Mouse (Mus musculus) kidney, embryonic 16.5 days (tissue): Measurements from ENCODE around the gene Htr2c. TPM values are rescaled to one million over a fixed set of nuclear protein-coding genes. Genes with fewer than 3 reads are reported as not detected.

Experiments used
- ATAC-seq: fragments of 200-750 bp; cut with Nextera tagmentation; 2 replicates; pipeline ENCODE4 v1.8.0; 2017; ENCODE audit warnings: moderate TSS enrichment; ENCODE audit not compliant: low FRiP score, low TSS enrichment
- H3K27ac ChIP-seq: fragments of 300-500 bp; sonication (generic); 2 replicates; pipeline ENCODE4 v1.5.1; 2014; ENCODE audit warnings: low read length
- H3K27me3 ChIP-seq: fragments of 300-500 bp; sonication (generic); 2 replicates; pipeline ENCODE4 v1.6.1; 2014; ENCODE audit warnings: low read length, control low read depth, mixed read lengths; ENCODE audit not compliant: insufficient read depth
- H3K36me3 ChIP-seq: fragments of 300-500 bp; sonication (generic); 2 replicates; pipeline ENCODE4 v1.6.1; 2014; ENCODE audit warnings: low read length, control low read depth, mixed read lengths; ENCODE audit not compliant: insufficient read depth
- H3K4me1 ChIP-seq: fragments of 300-500 bp; sonication (generic); 2 replicates; pipeline ENCODE4 v1.6.1; 2014; ENCODE audit warnings: low read length, control low read depth, mixed read lengths; ENCODE audit not compliant: insufficient read depth
- H3K4me2 ChIP-seq: fragments of 300-500 bp; sonication (generic); replicated peaks from 2 replicates; pipeline ENCODE4 v1.6.1; 2014; ENCODE audit warnings: low read depth, low read length
- H3K4me3 ChIP-seq: fragments of 300-500 bp; sonication (generic); 2 replicates; pipeline ENCODE4 v1.5.1; 2014; ENCODE audit warnings: mild to moderate bottlenecking, low read length
- H3K9ac ChIP-seq: fragments of 300-500 bp; sonication (generic); replicated peaks from 2 replicates; pipeline ENCODE4 v1.6.1; 2014; ENCODE audit warnings: low read length
- H3K9me3 ChIP-seq: fragments of 300-500 bp; sonication (generic); 2 replicates; pipeline ENCODE4 v1.6.1; 2016; ENCODE audit warnings: low read length, control low read depth
- WGBS: fragments of 180-500 bp; shearing (Covaris S2); extraction: QIAGEN DNeasy Blood & Tissue Kit; methylation state at CpG from one replicate; pipeline ENCODE4 v1.1.7; 2014; 5-methylcytosine and 5-hydroxymethylcytosine counted together
- polyA plus RNA-seq: library from polyadenylated mRNA; unstranded; fragments of >200 nt; fragmentation: Nextera tagmentation; extraction: Ambion mirVana; gene quantifications from 2 replicates; pipeline ENCODE4 v1.2.1, GENCODE M21; 2015

Gene Htr2c
- polyA plus RNA-seq: not detected in 2 replicates

- peaks cover 47% of the 10 kb centered on the region for H3K27me3 ChIP-seq
- H3K9ac ChIP-seq: no peak within 1 kb of the TSS
- ATAC-seq: 0 out of 2 replicates have a peak, but pooled peaks have one; percentile 39
- peak within 1 kb of the TSS; percentile 51 for H3K4me2 ChIP-seq
- no peaks in the 10 kb centered on the region for H3K9me3 ChIP-seq
- 31% methylated on average over 27 of the region's 27 CpGs for WGBS
- H3K4me1 ChIP-seq: no peaks in the 10 kb centered on the region
- no peak within 1 kb of the TSS for H3K27ac ChIP-seq
- peak within 1 kb of the TSS; percentile 32 for H3K4me3 ChIP-seq
- no peaks in the 10 kb centered on the region for H3K36me3 ChIP-seq
Measured at GRCm38 (mm10) chrX:146962258-146962913, at the start of gene Htr2c. Gene Htr2c (plus strand): TSS chrX:146962513.

DNA sequence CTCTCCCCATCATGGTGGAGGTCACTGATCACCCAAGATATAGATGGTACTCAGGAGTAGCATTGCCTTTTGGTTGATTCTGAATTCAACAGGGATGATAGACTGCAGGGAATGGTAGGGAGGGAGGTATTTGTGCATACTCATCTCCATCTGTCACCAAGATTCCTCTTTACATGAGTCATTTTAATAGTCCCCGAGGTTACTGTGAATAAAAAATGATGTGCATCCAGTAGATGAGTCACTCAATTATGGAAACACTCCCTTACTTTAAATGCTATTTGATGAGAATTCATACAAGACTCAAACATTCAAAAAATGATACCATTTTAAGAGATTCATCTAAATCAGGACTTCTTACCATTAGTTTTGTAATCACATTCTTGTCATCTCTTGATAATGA is 34.1 kb upstream of the Htr2c start:
- Histone ChIP-seq H3K4me1 (no peaks in the 10 kb centered on the region), H3K27me3 (no peaks in the 10 kb centered on the region), H3K9ac (no peak overlapping the region), H3K36me3 (no peaks in the 10 kb centered on the region), H3K4me2 (no peak overlapping the region), H3K27ac (no peak overlapping the region), H3K9me3 (no peaks in the 10 kb centered on the region), H3K4me3 (no peak overlapping the region)
- ATAC-seq: no peak
- 67% methylated on average over 1 of the region's 1 CpGs for WGBS

- Histone ChIP-seq H3K9me3 (no peaks in the 10 kb centered on the region), H3K27ac (no peak overlapping the region), H3K4me2 (no peak overlapping the region), H3K27me3 (no peaks in the 10 kb centered on the region), H3K36me3 (no peaks in the 10 kb centered on the region), H3K4me3 (no peak overlapping the region), H3K4me1 (no peaks in the 10 kb centered on the region), H3K9ac (no peak overlapping the region)
- ATAC-seq: no peak
Measured at GRCm38 (mm10) chrX:146936332-146936731, 26.0 kb upstream of the Htr2c start.

GRCm38 (mm10) chrX:146946216-146946886 is 16.0 kb upstream of the Htr2c start:
- no peak overlapping the region for H3K9ac ChIP-seq
- H3K27ac ChIP-seq: no peak overlapping the region
- 67% methylated on average over 2 of the region's 2 CpGs for WGBS
- no peak for ATAC-seq
- H3K4me2 ChIP-seq: no peak overlapping the region
- H3K27me3 ChIP-seq: no peaks in the 10 kb centered on the region
- no peaks in the 10 kb centered on the region for H3K9me3 ChIP-seq
- no peaks in the 10 kb centered on the region for H3K36me3 ChIP-seq
- H3K4me1 ChIP-seq: no peaks in the 10 kb centered on the region
- no peak overlapping the region for H3K4me3 ChIP-seq

GRCm38 (mm10) chrX:146946996-146947395 is 15.3 kb upstream of the Htr2c start:
- Histone ChIP-seq H3K27me3 (no peaks in the 10 kb centered on the region), H3K4me2 (no peak overlapping the region), H3K9ac (no peak overlapping the region), H3K36me3 (no peaks in the 10 kb centered on the region), H3K9me3 (no peaks in the 10 kb centered on the region), H3K27ac (no peak overlapping the region), H3K4me1 (no peaks in the 10 kb centered on the region), H3K4me3 (no peak overlapping the region)
- no peak for ATAC-seq

DNA sequence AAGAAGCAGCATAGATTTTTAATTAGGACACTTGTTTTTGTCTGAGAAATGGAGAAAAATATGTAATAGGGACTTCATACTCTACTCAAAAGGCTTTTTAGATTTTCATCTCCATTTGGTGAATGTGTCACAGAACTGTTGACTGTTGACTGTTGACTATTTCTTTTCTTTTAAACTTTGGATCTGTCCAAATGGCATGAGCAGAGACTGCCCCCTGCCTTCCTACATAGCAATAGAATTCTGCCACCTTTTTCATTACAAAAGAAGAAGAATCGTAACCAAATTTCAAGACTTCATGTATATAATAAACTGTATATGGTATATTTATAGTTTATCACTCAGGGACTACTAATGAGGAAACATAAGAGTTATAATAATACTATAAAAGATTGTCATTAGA is 3.7 kb upstream of the Htr2c start:
- Histone ChIP-seq H3K36me3 (no peaks in the 10 kb centered on the region), H3K9ac (no peak overlapping the region), H3K4me2 (no peak overlapping the region), H3K4me3 (no peak overlapping the region), H3K4me1 (no peaks in the 10 kb centered on the region), H3K27ac (no peak overlapping the region), H3K9me3 (no peaks in the 10 kb centered on the region), H3K27me3 (peaks cover 36% of the 10 kb centered on the region)
- WGBS: 73% methylated on average over 1 of the region's 1 CpGs
- no peak for ATAC-seq

DNA sequence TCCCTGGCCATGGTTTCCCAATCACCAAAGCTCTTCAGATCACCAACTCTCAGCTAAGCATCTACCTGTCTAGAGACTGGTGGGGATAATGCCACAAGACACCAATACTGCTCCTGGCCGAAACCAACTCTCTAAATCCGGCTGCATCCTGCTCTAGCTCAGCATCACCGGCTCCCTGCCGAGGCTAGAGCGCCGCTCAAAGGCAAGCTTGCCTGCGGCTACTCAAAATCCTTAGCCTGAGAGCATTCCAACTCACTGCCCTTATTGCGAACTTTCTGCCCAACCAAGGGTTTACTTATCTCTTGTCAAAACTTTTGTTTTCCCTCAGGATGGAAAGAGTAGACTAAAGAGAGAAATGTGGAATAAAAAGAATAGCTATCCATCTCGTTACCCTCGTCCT is 2.4 kb upstream of the Htr2c start:
- no peak overlapping the region for H3K4me2 ChIP-seq
- H3K9ac ChIP-seq: no peak overlapping the region
- no peak overlapping the region for H3K27ac ChIP-seq
- WGBS: 30% methylated on average over 10 of the region's 10 CpGs
- H3K9me3 ChIP-seq: no peaks in the 10 kb centered on the region
- H3K36me3 ChIP-seq: no peaks in the 10 kb centered on the region
- H3K27me3 ChIP-seq: peaks cover 42% of the 10 kb centered on the region
- ATAC-seq: no peak
- no peak overlapping the region for H3K4me3 ChIP-seq
- H3K4me1 ChIP-seq: no peaks in the 10 kb centered on the region

DNA sequence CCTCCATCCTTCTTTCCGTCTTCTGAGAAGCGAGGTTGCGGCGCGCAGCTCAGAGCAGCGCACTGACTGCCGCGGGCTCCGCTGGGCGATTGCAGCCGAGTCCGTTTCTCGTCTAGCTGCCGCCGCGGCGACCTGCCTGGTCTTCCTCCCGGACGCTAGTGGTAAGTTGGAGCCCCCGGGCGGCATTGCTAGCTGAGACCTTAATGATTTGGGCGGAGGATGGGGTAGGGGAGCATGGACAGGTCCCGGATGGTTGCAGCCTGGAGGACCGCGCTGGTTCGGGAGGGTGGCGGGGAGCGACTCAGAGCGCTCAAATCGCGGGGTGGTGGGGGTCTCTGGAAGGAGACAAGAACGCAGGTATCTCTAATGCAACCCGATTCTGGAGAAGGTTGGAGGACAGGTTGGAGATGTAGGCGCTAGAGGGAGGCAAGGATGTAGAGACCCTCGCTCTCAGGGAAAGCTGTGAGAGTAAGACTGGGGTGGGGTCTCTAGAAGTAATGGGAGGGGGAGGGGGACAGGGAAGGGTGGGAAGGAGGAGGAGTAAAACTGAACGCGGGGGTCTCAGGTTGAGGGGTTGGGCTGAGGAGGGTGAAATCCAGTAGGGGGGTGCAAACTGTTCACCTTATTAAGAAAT is 718 bp downstream of the Htr2c start:
- Histone ChIP-seq H3K9ac (no peak overlapping the region), H3K9me3 (no peaks in the 10 kb centered on the region), H3K36me3 (no peaks in the 10 kb centered on the region), H3K27me3 (peaks cover 47% of the 10 kb centered on the region), H3K4me3 (peak overlapping the region; percentile 32), H3K4me2 (peak overlapping the region; percentile 51), H3K27ac (no peak overlapping the region), H3K4me1 (no peaks in the 10 kb centered on the region)
- no peak; the same call in 1 of the 2 replicates for ATAC-seq
- 22% methylated on average over 37 of the region's 37 CpGs for WGBS

- no peak overlapping the region for H3K4me2 ChIP-seq
- no peaks in the 10 kb centered on the region for H3K4me1 ChIP-seq
- no peak for ATAC-seq
- H3K4me3 ChIP-seq: no peak overlapping the region
- H3K27me3 ChIP-seq: no peaks in the 10 kb centered on the region
- no peak overlapping the region for H3K9ac ChIP-seq
- no peak overlapping the region for H3K27ac ChIP-seq
- H3K36me3 ChIP-seq: no peaks in the 10 kb centered on the region
- no peaks in the 10 kb centered on the region for H3K9me3 ChIP-seq
- 65% methylated on average over 5 of the region's 5 CpGs for WGBS
Measured at GRCm38 (mm10) chrX:146979931-146980330, 17.6 kb downstream of the Htr2c start.

DNA sequence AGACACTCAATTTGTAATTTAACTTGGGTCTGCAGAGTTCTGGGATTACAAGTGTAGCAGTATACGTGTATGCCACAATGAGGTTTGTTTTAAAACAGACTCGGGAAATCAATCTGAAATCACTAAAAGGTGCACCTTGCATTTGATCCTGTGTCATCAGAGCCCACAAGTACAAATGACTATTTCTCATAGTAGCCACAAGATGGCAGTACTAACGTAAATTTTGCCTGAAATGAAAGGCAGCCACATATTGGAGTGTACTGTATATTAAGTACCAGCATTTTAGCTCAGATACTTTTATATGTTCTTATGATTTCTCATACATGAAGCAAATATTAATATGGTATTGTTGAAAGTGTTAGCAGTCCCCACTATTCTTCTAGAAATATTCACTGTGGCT is 93.4 kb downstream of the Htr2c start:
- Histone ChIP-seq H3K27ac (no peak overlapping the region), H3K4me2 (no peak overlapping the region), H3K9ac (no peak overlapping the region), H3K4me3 (no peak overlapping the region), H3K4me1 (no peaks in the 10 kb centered on the region), H3K36me3 (no peaks in the 10 kb centered on the region), H3K9me3 (no peaks in the 10 kb centered on the region), H3K27me3 (no peaks in the 10 kb centered on the region)
- 25% methylated on average over 3 of the region's 3 CpGs for WGBS
- no peak for ATAC-seq
